Mouse (Mus musculus) frontal cortex, postnatal 14 days (tissue): ENCODE results near the gene Eif1ad.
"Not testable (repeated sequence)": the region's sequence is repeated elsewhere in the genome, so short reads cannot be mapped to it uniquely, and the experiment has no call there.

Experiments
- DNase-seq, 2 experiments: peaks; one replicate each; pipeline ENCODE4 v3.0.0; 2022; ENCODE audit warnings: low spot score in 2 of 2

The Eif1ad gene

GRCm38 (mm10) chr19:5377446-5377845 is 10.9 kb downstream of the Eif1ad start:
- no peak for DNase-seq

GRCm38 (mm10) chr19:5383326-5383725 is 16.8 kb downstream of the Eif1ad start:
- no peak for DNase-seq

GRCm38 (mm10) chr19:5384715-5385114 is 18.2 kb downstream of the Eif1ad start:
- no peak for DNase-seq

- DNase-seq: no peak
These were observed 21.5 kb downstream of the Eif1ad start for GRCm38 (mm10) chr19:5388011-5388441.

GRCm38 (mm10) chr19:5388588-5389242 is 22.2 kb downstream of the Eif1ad start, which contains the start of gene Sart1:
Gene Sart1, minus strand, starts transcription at chr19:5388703.
- DNase-seq: peak; percentile 92

GRCm38 (mm10) chr19:5389647-5390046 is 23.1 kb downstream of the Eif1ad start:
- DNase-seq: no peak

- no peak for DNase-seq
These were observed 23.9 kb downstream of the Eif1ad start for GRCm38 (mm10) chr19:5390416-5390815.

- DNase-seq: no peak
These were observed 26.4 kb downstream of the Eif1ad start for GRCm38 (mm10) chr19:5392892-5393291.

- no peak for DNase-seq
These were observed 27.6 kb downstream of the Eif1ad start for GRCm38 (mm10) chr19:5394168-5394567.

GRCm38 (mm10) chr19:5395371-5395770 is 28.8 kb downstream of the Eif1ad start:
- DNase-seq: no peak

GRCm38 (mm10) chr19:5401073-5401472 is 34.5 kb downstream of the Eif1ad start:
- not testable (repeated sequence) for DNase-seq

GRCm38 (mm10) chr19:5402293-5402692 is 35.8 kb downstream of the Eif1ad start, which contains the start of gene Tsga10ip:
Gene Tsga10ip, minus strand, starts transcription at chr19:5402526.
- DNase-seq: no peak

GRCm38 (mm10) chr19:5405924-5406323 is 39.4 kb downstream of the Eif1ad start:
- no peak for DNase-seq

GRCm38 (mm10) chr19:5406531-5407126 is 40.1 kb downstream of the Eif1ad start:
- DNase-seq: not testable (repeated sequence)

- DNase-seq: peak in 1 of 2 experiments; percentile 29
These were observed 40.6 kb downstream of the Eif1ad start for GRCm38 (mm10) chr19:5407133-5407532.

- no peak for DNase-seq
These were observed 41.8 kb downstream of the Eif1ad start for GRCm38 (mm10) chr19:5408057-5409001.

- DNase-seq: no peak
These were observed 42.5 kb downstream of the Eif1ad start for GRCm38 (mm10) chr19:5409068-5409467.

GRCm38 (mm10) chr19:5410641-5411040 is 44.1 kb downstream of the Eif1ad start:
- no peak for DNase-seq

GRCm38 (mm10) chr19:5411961-5412360 is 45.4 kb downstream of the Eif1ad start:
- DNase-seq: no peak

GRCm38 (mm10) chr19:5413840-5414239 is 47.3 kb downstream of the Eif1ad start:
- DNase-seq: no peak

- DNase-seq: no peak
These were observed 48.0 kb downstream of the Eif1ad start for GRCm38 (mm10) chr19:5414534-5414957.
